Mouse (Mus musculus) MEL (cell line): ENCODE data around the gene Klf16. TPM values are rescaled to one million over a fixed set of nuclear protein-coding genes. Genes with fewer than 3 reads are reported as not detected.

Experiments used
- DNase-seq: peaks from one replicate; pipeline ENCODE4 v3.0.0; 2011; ENCODE audit warnings: low read depth, low spot score
- H3K27ac ChIP-seq: 2 replicates; pipeline ENCODE4 v1.5.1; 2012; ENCODE audit warnings: low read depth, mild to moderate bottlenecking, control low read depth, low read length, moderate library complexity; ENCODE audit not compliant: control insufficient read depth
- H3K27me3 ChIP-seq, 2 experiments: fragments of 150-350 bp in 1 of 2; sonication (generic) in 1 of 2; 2 replicates each; pipeline ENCODE4 v1.6.1; 2012; ENCODE audit warnings: low read length in 2 of 2, mild to moderate bottlenecking in 2 of 2, improper control_type of control experiment in 1 of 2, moderate library complexity in 1 of 2; ENCODE audit not compliant: insufficient read depth in 2 of 2, control insufficient read depth in 1 of 2
- H3K36me3 ChIP-seq, 2 experiments: 2 replicates each; pipeline ENCODE4 v1.6.1; 2012 to 2014; ENCODE audit warnings: low read length in 2 of 2, improper control_type of control experiment in 1 of 2, inconsistent platforms in 1 of 2, mild to moderate bottlenecking in 1 of 2; ENCODE audit not compliant: insufficient read depth in 2 of 2, control insufficient read depth in 1 of 2
- H3K4me1 ChIP-seq, 2 experiments: fragments of 150-350 bp in 1 of 2; sonication (generic) in 1 of 2; 2 replicates each; pipeline ENCODE4 v1.6.1; 2012; ENCODE audit warnings: low read length in 2 of 2, improper control_type of control experiment in 1 of 2, mild to moderate bottlenecking in 1 of 2; ENCODE audit not compliant: insufficient read depth in 2 of 2, control insufficient read depth in 1 of 2
- H3K4me3 ChIP-seq, 2 experiments: fragments of 150-350 bp in 1 of 2; sonication (generic) in 1 of 2; 2 replicates each; pipeline ENCODE4 v1.5.1; 2012; ENCODE audit warnings: low read depth in 2 of 2, low read length in 2 of 2, mild to moderate bottlenecking in 2 of 2, moderate library complexity in 2 of 2, control low read depth in 1 of 2, improper control_type of control experiment in 1 of 2; ENCODE audit not compliant: control insufficient read depth in 1 of 2, insufficient read depth in 1 of 2
- H3K79me2 ChIP-seq: 2 replicates; pipeline ENCODE4 v1.6.1; 2012; ENCODE audit warnings: mild to moderate bottlenecking, low read length, moderate library complexity; ENCODE audit not compliant: control insufficient read depth, poor library complexity, insufficient read depth
- H3K9ac ChIP-seq: 2 replicates; pipeline ENCODE4 v1.6.1; 2012; ENCODE audit warnings: low read depth, mild to moderate bottlenecking, control low read depth, low read length, moderate library complexity; ENCODE audit not compliant: control insufficient read depth, poor library complexity, severe bottlenecking
- H3K9me3 ChIP-seq: fragments of 150-350 bp; sonication (generic); replicated peaks from 2 replicates; pipeline ENCODE4 v1.6.1; 2012; ENCODE audit warnings: mild to moderate bottlenecking, low read length, improper control_type of control experiment, moderate library complexity; ENCODE audit not compliant: insufficient read depth
- BHLHE40 ChIP-seq: IDR thresholded peaks from 2 replicates; pipeline ENCODE4 v1.6.1; 2012; ENCODE audit warnings: low read depth, mild to moderate bottlenecking, inconsistent platforms, low read length, improper control_type of control experiment, borderline replicate concordance
- CHD1 ChIP-seq: IDR thresholded peaks from 2 replicates; pipeline ENCODE4 v1.6.1; 2012; ENCODE audit warnings: low read depth, mild to moderate bottlenecking, inconsistent platforms, low read length, improper control_type of control experiment
- CHD2 ChIP-seq: IDR thresholded peaks from 2 replicates; pipeline ENCODE4 v1.6.1; 2011; ENCODE audit warnings: low read length, improper control_type of control experiment
- CTCF ChIP-seq, 3 experiments: IDR thresholded peaks in 2 of 3; conservative IDR thresholded peaks in 1 of 3; 2 replicates each; pipeline ENCODE4 v1.5.1; 2011 to 2012; ENCODE audit warnings: low read length in 3 of 3, low read depth in 2 of 3, mild to moderate bottlenecking in 2 of 3, improper control_type of control experiment in 1 of 3, inconsistent platforms in 1 of 3, mixed read lengths in 1 of 3, moderate library complexity in 1 of 3; ENCODE audit not compliant: control insufficient read depth in 1 of 3, insufficient read depth in 1 of 3, poor library complexity in 1 of 3, severe bottlenecking in 1 of 3
- E2F4 ChIP-seq: IDR thresholded peaks from 2 replicates; pipeline ENCODE4 v1.6.1; 2011; ENCODE audit warnings: low read depth, low read length, improper control_type of control experiment, borderline replicate concordance
- ETS1 ChIP-seq: IDR thresholded peaks from 2 replicates; pipeline ENCODE4 v1.6.1; 2012; ENCODE audit warnings: low read depth, mild to moderate bottlenecking, inconsistent platforms, low read length, improper control_type of control experiment, moderate library complexity
- GABPA ChIP-seq: IDR thresholded peaks from 2 replicates; pipeline ENCODE4 v1.6.1; 2012; ENCODE audit warnings: low read depth, mild to moderate bottlenecking, inconsistent platforms, low read length, improper control_type of control experiment, moderate library complexity
- GATA1 ChIP-seq: IDR thresholded peaks from 2 replicates; pipeline ENCODE4 v1.6.1; 2011; ENCODE audit warnings: low read depth, low read length, improper control_type of control experiment
- JUND ChIP-seq: IDR thresholded peaks from 2 replicates; pipeline ENCODE4 v1.6.1; 2011; ENCODE audit warnings: low read depth, mild to moderate bottlenecking, improper control_type of control experiment, low read length
- MAX ChIP-seq: IDR thresholded peaks from 2 replicates; pipeline ENCODE4 v1.6.1; 2011; ENCODE audit warnings: low read length, improper control_type of control experiment
- MAZ ChIP-seq: IDR thresholded peaks from 2 replicates; pipeline ENCODE4 v1.6.1; 2012; ENCODE audit warnings: low read depth, mild to moderate bottlenecking, inconsistent platforms, low read length, improper control_type of control experiment
- MEF2A ChIP-seq: IDR thresholded peaks from 2 replicates; pipeline ENCODE4 v1.6.1; 2014; ENCODE audit warnings: low read depth, mild to moderate bottlenecking, inconsistent platforms, low read length, improper control_type of control experiment; ENCODE audit not compliant: poor library complexity, insufficient replicate concordance, severe bottlenecking; ENCODE audit errors: extremely low read depth
- MXI1 ChIP-seq: IDR thresholded peaks from 2 replicates; pipeline ENCODE4 v1.6.1; 2011; ENCODE audit warnings: mild to moderate bottlenecking, low read depth, low read length, improper control_type of control experiment
- MYC ChIP-seq: IDR thresholded peaks from 2 replicates; pipeline ENCODE4 v1.6.1; 2011; ENCODE audit warnings: low read depth, mild to moderate bottlenecking, low read length, improper control_type of control experiment, moderate library complexity
- NRF1 ChIP-seq: IDR thresholded peaks from 2 replicates; pipeline ENCODE4 v1.6.1; 2014; ENCODE audit warnings: low read depth, mild to moderate bottlenecking, inconsistent platforms, low read length, improper control_type of control experiment, moderate library complexity; ENCODE audit not compliant: poor library complexity, insufficient read depth, severe bottlenecking
- POLR2A ChIP-seq, 2 experiments: IDR thresholded peaks; 2 replicates each; pipeline ENCODE4 v1.6.1; 2011 to 2012; ENCODE audit warnings: low read length in 2 of 2, mild to moderate bottlenecking in 2 of 2, control low read depth in 1 of 2, improper control_type of control experiment in 1 of 2, low read depth in 1 of 2, moderate library complexity in 1 of 2; ENCODE audit not compliant: control insufficient read depth in 1 of 2, insufficient read depth in 1 of 2, poor library complexity in 1 of 2
- POLR2AphosphoS2 ChIP-seq: IDR thresholded peaks from 2 replicates; pipeline ENCODE4 v1.6.1; 2011; ENCODE audit warnings: low read length, improper control_type of control experiment
- POLR2AphosphoS5 ChIP-seq: IDR thresholded peaks from 2 replicates; pipeline ENCODE4 v1.6.1; 2012; ENCODE audit warnings: low read depth, borderline replicate concordance, mild to moderate bottlenecking, inconsistent platforms, low read length, moderate library complexity, mixed read lengths
- RAD21 ChIP-seq: IDR thresholded peaks from 2 replicates; pipeline ENCODE4 v1.6.1; 2011; ENCODE audit warnings: mild to moderate bottlenecking, low read depth, low read length, improper control_type of control experiment
- RCOR1 ChIP-seq: IDR thresholded peaks from 2 replicates; pipeline ENCODE4 v1.6.1; 2012; ENCODE audit warnings: low read depth, mild to moderate bottlenecking, inconsistent platforms, low read length, improper control_type of control experiment
- TAL1 ChIP-seq: IDR thresholded peaks from 2 replicates; pipeline ENCODE4 v1.6.1; 2012; ENCODE audit warnings: mild to moderate bottlenecking, inconsistent platforms, low read length, moderate library complexity, mixed read lengths
- USF1 ChIP-seq: IDR thresholded peaks from 2 replicates; pipeline ENCODE4 v1.6.1; 2014; ENCODE audit warnings: low read depth, mild to moderate bottlenecking, inconsistent platforms, low read length, improper control_type of control experiment, moderate library complexity
- USF2 ChIP-seq, 2 experiments: IDR thresholded peaks; 2 replicates each; pipeline ENCODE4 v1.6.1; 2011 to 2012; ENCODE audit warnings: improper control_type of control experiment in 2 of 2, low read length in 2 of 2, borderline replicate concordance in 1 of 2, inconsistent platforms in 1 of 2, low read depth in 1 of 2, mild to moderate bottlenecking in 1 of 2; ENCODE audit not compliant: insufficient read depth in 1 of 2
- ZNF384 ChIP-seq: IDR thresholded peaks from 2 replicates; pipeline ENCODE4 v1.6.1; 2012; ENCODE audit warnings: low read depth, mild to moderate bottlenecking, inconsistent platforms, low read length, improper control_type of control experiment
- polyA plus RNA-seq, 2 experiments: library from polyadenylated mRNA; stranded (reverse) in 1 of 2; unstranded in 1 of 2; fragments of >175 nt in 1 of 2; fragments of >200 nt in 1 of 2; gene quantifications; 2 replicates each; pipeline versions ENCODE4 v1.2.1 to v1.2.4; 2012; ENCODE audit warnings: low replicate concordance in 2 of 2, low read depth in 1 of 2; ENCODE audit not compliant: insufficient read length in 2 of 2, insufficient read depth in 1 of 2, missing spikeins in 1 of 2
- total RNA-seq: library from RNA; depleted of rRNA; stranded (reverse); fragments of 300-350 nt; gene quantifications from 2 replicates; pipeline ENCODE4 v1.2.3, GENCODE M21; 2012

Klf16 gene
- total and polyA plus RNA-seq, 3 experiments, result 37.1 to 51.1 TPM; not detected in 1

DNA sequence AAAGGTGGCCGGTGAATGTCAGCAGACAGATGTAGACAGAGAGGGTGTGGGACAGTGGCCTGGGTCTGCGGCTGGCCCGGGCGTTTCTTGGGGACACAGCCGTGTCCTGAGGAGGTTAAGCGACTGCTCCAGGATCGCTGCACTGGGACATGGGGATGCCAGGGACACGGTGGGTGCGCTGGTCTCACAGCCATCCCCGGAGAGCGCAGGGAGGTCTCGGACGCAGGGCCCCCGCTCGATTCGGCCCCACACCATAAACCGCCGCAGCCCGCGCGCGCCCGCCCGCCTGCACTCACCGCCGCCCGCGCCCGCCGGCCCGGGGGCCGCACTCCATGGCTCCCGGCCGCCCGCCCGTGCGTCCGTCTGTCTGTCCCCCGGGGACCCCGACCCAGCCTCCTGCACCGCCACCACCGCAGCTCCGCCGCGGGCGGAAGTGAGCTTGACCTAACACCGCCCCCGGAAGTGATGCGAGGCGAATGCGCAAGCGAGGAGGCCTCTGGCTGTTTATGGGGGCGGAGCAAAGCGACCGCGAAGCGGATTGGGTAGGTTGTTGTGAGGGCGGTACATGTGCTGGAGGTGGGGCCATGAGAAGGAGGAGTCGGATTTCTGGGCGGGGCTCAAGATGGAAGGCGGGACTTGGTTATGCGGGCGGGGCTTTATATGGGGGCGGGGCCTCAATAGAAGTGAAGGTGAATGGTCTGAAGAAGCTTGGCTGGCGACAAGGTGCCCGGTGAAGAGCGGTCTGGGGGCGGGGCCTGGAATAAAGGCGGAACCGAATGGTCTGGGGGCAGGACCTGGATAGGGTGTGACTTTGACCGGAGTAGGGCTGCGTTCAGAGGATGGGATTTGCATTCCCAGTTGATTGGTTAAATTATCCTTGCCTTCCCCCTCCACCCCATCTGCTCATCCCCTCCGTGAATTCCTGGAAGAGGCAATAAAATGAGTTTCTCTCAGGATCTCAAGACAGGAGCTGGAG, 13.0 kb upstream of the Klf16 start, which contains the start of gene Abhd17a (continued):
- TF ChIP-seq RAD21 (no peak), CHD1 (no peak), POLR2AphosphoS2 (no peak; the same call in 1 of the 2 replicates), MYC (no peak)

- Histone ChIP-seq H3K4me3 (peak overlapping the region; percentile 82 to 93), H3K9ac (peak overlapping the region; percentile 84), H3K9me3 (no peaks in the 10 kb centered on the region), H3K36me3 (no peaks in the 10 kb centered on the region), H3K4me1 (peaks cover 5 to 13% of the 10 kb centered on the region in 2 experiments; a peak in 3 of 4 replicates), H3K27ac (peak overlapping the region; percentile 36; the same call in 1 of the 2 replicates), H3K27me3 (no peaks in the 10 kb centered on the region), H3K79me2 (peaks cover 34% of the 10 kb centered on the region)
- TF ChIP-seq MXI1, result peak; percentile 84
- no peak for TF ChIP-seq POLR2AphosphoS5
- no peak for TF ChIP-seq ZNF384
- no peak for TF ChIP-seq NRF1
- TF ChIP-seq USF1, result no peak
- 0 out of 2 replicates have a peak, but pooled peaks have one; percentile 48 for TF ChIP-seq MYC
- peak; percentile 52; the same call in 1 of the 2 replicates for TF ChIP-seq BHLHE40
- TF ChIP-seq GABPA, result no peak
- TF ChIP-seq POLR2AphosphoS2, result no peak
- peak; percentile 58 for TF ChIP-seq MAX
- DNase-seq, result peak; percentile 67
These were observed 12.2 kb upstream of the Klf16 start for GRCm38 (mm10) chr10:80589127-80589878.

GRCm38 (mm10) chr10:80587305-80587657, 10.2 kb upstream of the Klf16 start:
- Histone ChIP-seq H3K4me1 (peaks cover 5 to 13% of the 10 kb centered on the region in 2 experiments; a peak in 3 of 4 replicates), H3K9ac (no peak overlapping the region), H3K9me3 (no peaks in the 10 kb centered on the region), H3K79me2 (peaks cover 34% of the 10 kb centered on the region), H3K27me3 (no peaks in the 10 kb centered on the region), H3K36me3 (no peaks in the 10 kb centered on the region; a peak in 1 of 4 replicates), H3K4me3 (no peak overlapping the region)
- DNase-seq, result no peak
- TF ChIP-seq E2F4 (no peak), GATA1 (no peak), CTCF (IDR thresholded peaks at IDR 0.05 in 2 of 3, conservative IDR thresholded peaks at IDR 0.05 in 1 of 3; ENCODE audit: control insufficient read depth in 1 of 3, insufficient read depth in 1 of 3, low read depth in 2 of 3, low read length in 3 of 3, poor library complexity in 1 of 3, severe bottlenecking in 1 of 3) (no peak), RCOR1 (no peak), MEF2A (no peak), TAL1 (no peak), CHD2 (no peak), ETS1 (no peak), BHLHE40 (no peak), JUND (no peak), POLR2A (IDR thresholded peaks at IDR 0.05; ENCODE audit: control insufficient read depth in 1 of 2, insufficient read depth in 1 of 2, low read depth in 1 of 2, low read length in 2 of 2, poor library complexity in 1 of 2) (no peak), CHD1 (no peak), MAZ (no peak), MXI1 (no peak), USF2 (IDR thresholded peaks at IDR 0.05; ENCODE audit: borderline replicate concordance in 1 of 2, insufficient read depth in 1 of 2, low read depth in 1 of 2, low read length in 2 of 2) (no peak), POLR2AphosphoS5 (no peak)
- TF ChIP-seq, all 39 proteins: peak for 0
- H3K27ac ChIP-seq, result no peak overlapping the region
